Mouse (Mus musculus) limb, embryonic 14.5 days (tissue): Measurements from ENCODE around the gene Ldb1. TPM values are rescaled to one million over a fixed set of nuclear protein-coding genes. Genes with fewer than 3 reads are reported as not detected.
A peak's percentile ranks its signal among the peaks of the same experiment; 100 is the strongest.

Experiments used
- ATAC-seq: fragments of 200-750 bp; cut with Nextera tagmentation; 2 replicates; pipeline ENCODE4 v1.8.0; 2017; ENCODE audit warnings: low read depth, moderate number of reproducible peaks, moderate TSS enrichment; ENCODE audit not compliant: low FRiP score
- DNase-seq: peaks from one replicate; pipeline ENCODE4 v3.0.0-alpha.2; 2015; ENCODE audit warnings: low spot score
- H3K27ac ChIP-seq: fragments of 300-500 bp; sonication (generic); replicated peaks from 2 replicates; pipeline ENCODE4 v1.5.1; 2014; ENCODE audit warnings: low read depth, mild to moderate bottlenecking, low read length, moderate library complexity, mixed read lengths
- H3K27me3 ChIP-seq: fragments of 300-500 bp; sonication (generic); 2 replicates; pipeline ENCODE4 v1.6.1; 2014; ENCODE audit warnings: low read length, mixed read lengths; ENCODE audit not compliant: control insufficient read depth, insufficient read depth
- H3K36me3 ChIP-seq: fragments of 300-500 bp; sonication (generic); 2 replicates; pipeline ENCODE4 v1.6.1; 2014; ENCODE audit warnings: mild to moderate bottlenecking, low read length, moderate library complexity, mixed read lengths; ENCODE audit not compliant: control insufficient read depth, insufficient read depth
- H3K4me1 ChIP-seq: fragments of 300-500 bp; sonication (generic); 2 replicates; pipeline ENCODE4 v1.6.1; 2014; ENCODE audit warnings: antibody characterized with exemption, low read length, mixed read lengths; ENCODE audit not compliant: control insufficient read depth, insufficient read depth
- H3K4me2 ChIP-seq: fragments of 300-500 bp; sonication (generic); replicated peaks from 2 replicates; pipeline ENCODE4 v1.6.1; 2014; ENCODE audit warnings: low read depth, mild to moderate bottlenecking, low read length, moderate library complexity; ENCODE audit not compliant: severe bottlenecking
- H3K4me3 ChIP-seq: fragments of 300-500 bp; sonication (generic); replicated peaks from 2 replicates; pipeline ENCODE4 v1.5.1; 2014; ENCODE audit warnings: low read length
- H3K9ac ChIP-seq: fragments of 300-500 bp; sonication (generic); 2 replicates; pipeline ENCODE4 v1.6.1; 2014; ENCODE audit warnings: mild to moderate bottlenecking, low read depth, low read length, moderate library complexity; ENCODE audit not compliant: severe bottlenecking
- H3K9me3 ChIP-seq: fragments of 300-500 bp; sonication (generic); 2 replicates; pipeline ENCODE4 v1.6.1; 2016; ENCODE audit warnings: low read length; ENCODE audit not compliant: control insufficient read depth
- POLR2A ChIP-seq: fragments of 200-500 bp; IDR thresholded peaks from 2 replicates; pipeline ENCODE4 v1.8.0; 2012; ENCODE audit warnings: inconsistent platforms, mild to moderate bottlenecking, moderate library complexity, borderline replicate concordance; ENCODE audit not compliant: insufficient read depth, insufficient read length; ENCODE audit errors: extremely low read depth
- WGBS: fragments of 180-500 bp; shearing (Covaris S2); extraction: QIAGEN DNeasy Blood & Tissue Kit; methylation state at CpG from one replicate; pipeline ENCODE4 v1.1.7; 2014; 5-methylcytosine and 5-hydroxymethylcytosine counted together
- polyA plus RNA-seq, 2 experiments: library from polyadenylated mRNA; depleted of rRNA in 1 of 2; stranded (reverse) in 1 of 2; unstranded in 1 of 2; fragments of >200 nt; fragmentation: Nextera tagmentation in 1 of 2; extraction: Ambion mirVana in 1 of 2; gene quantifications; 2 replicates each; pipeline versions ENCODE4 v1.2.1 to v1.2.3; 2012 to 2014

Gene Ldb1
- polyA plus RNA-seq, 2 experiments: 93.8 to 412 TPM

GRCm38 (mm10) chr19:46031689-46032432, 13.2 kb downstream of the Ldb1 start:
- TF ChIP-seq POLR2A: no peak
- no peak overlapping the region for H3K4me2 ChIP-seq
- no peak overlapping the region for H3K9ac ChIP-seq
- 0 out of 2 replicates have a peak, but pooled peaks have one; percentile 25 for ATAC-seq
- WGBS: 83% methylated on average over 9 of the region's 9 CpGs
- peaks cover under 1% of the 10 kb centered on the region for H3K4me1 ChIP-seq
- no peak overlapping the region for H3K27ac ChIP-seq
- H3K4me3 ChIP-seq: no peak overlapping the region
- peaks cover 65% of the 10 kb centered on the region for H3K36me3 ChIP-seq
- DNase-seq: no peak
- H3K27me3 ChIP-seq: no peaks in the 10 kb centered on the region
- 0 out of 2 replicates have a peak, but pooled peaks cover 4% of the 10 kb centered on the region for H3K9me3 ChIP-seq

GRCm38 (mm10) chr19:46030196-46030983, 14.6 kb downstream of the Ldb1 start:
- H3K4me2 ChIP-seq: no peak overlapping the region
- H3K27me3 ChIP-seq: no peaks in the 10 kb centered on the region
- ATAC-seq: no peak
- H3K9ac ChIP-seq: no peak overlapping the region
- H3K27ac ChIP-seq: no peak overlapping the region
- H3K9me3 ChIP-seq: 0 out of 2 replicates have a peak, but pooled peaks cover 4% of the 10 kb centered on the region
- no peak for TF ChIP-seq POLR2A
- peaks cover 50% of the 10 kb centered on the region for H3K36me3 ChIP-seq
- H3K4me3 ChIP-seq: no peak overlapping the region
- H3K4me1 ChIP-seq: no peaks in the 10 kb centered on the region
- no peak for DNase-seq
- WGBS: 95% methylated on average over 10 of the region's 10 CpGs

- DNase-seq: no peak
- Histone ChIP-seq H3K36me3 (peaks cover 42% of the 10 kb centered on the region), H3K4me1 (no peaks in the 10 kb centered on the region), H3K27me3 (no peaks in the 10 kb centered on the region), H3K9ac (no peak overlapping the region), H3K27ac (no peak overlapping the region), H3K9me3 (0 out of 2 replicates have a peak, but pooled peaks cover 4% of the 10 kb centered on the region), H3K4me3 (no peak overlapping the region), H3K4me2 (no peak overlapping the region)
- 95% methylated on average over 1 of the region's 1 CpGs for WGBS
- ATAC-seq: no peak
- no peak for TF ChIP-seq POLR2A
These were observed 15.4 kb downstream of the Ldb1 start for GRCm38 (mm10) chr19:46029652-46030051.

GRCm38 (mm10) chr19:46028747-46029320, 16.2 kb downstream of the Ldb1 start:
- no peak overlapping the region for H3K9ac ChIP-seq
- DNase-seq (no peak), ATAC-seq (no peak)
- 73% methylated on average over 11 of the region's 11 CpGs for WGBS
- H3K27me3 ChIP-seq: no peaks in the 10 kb centered on the region
- no peak overlapping the region for H3K4me2 ChIP-seq
- no peak overlapping the region for H3K27ac ChIP-seq
- TF ChIP-seq POLR2A: no peak
- peaks cover 34% of the 10 kb centered on the region for H3K36me3 ChIP-seq
- H3K9me3 ChIP-seq: 0 out of 2 replicates have a peak, but pooled peaks cover 4% of the 10 kb centered on the region
- no peaks in the 10 kb centered on the region for H3K4me1 ChIP-seq
- H3K4me3 ChIP-seq: no peak overlapping the region

- no peak for DNase-seq
- Histone ChIP-seq H3K27ac (no peak overlapping the region), H3K4me1 (no peaks in the 10 kb centered on the region), H3K9ac (no peak overlapping the region), H3K4me3 (no peak overlapping the region), H3K4me2 (no peak overlapping the region), H3K27me3 (no peaks in the 10 kb centered on the region), H3K9me3 (0 out of 2 replicates have a peak, but pooled peaks cover 4% of the 10 kb centered on the region), H3K36me3 (peaks cover 12% of the 10 kb centered on the region)
- TF ChIP-seq POLR2A: no peak
- WGBS: 57% methylated on average over 8 of the region's 8 CpGs
- no peak for ATAC-seq
These were observed 18.4 kb downstream of the Ldb1 start for GRCm38 (mm10) chr19:46026567-46026966.
